Mouse (Mus musculus): ENCODE measurements around the gene A930017K11Rik.

The A930017K11Rik gene

DNA sequence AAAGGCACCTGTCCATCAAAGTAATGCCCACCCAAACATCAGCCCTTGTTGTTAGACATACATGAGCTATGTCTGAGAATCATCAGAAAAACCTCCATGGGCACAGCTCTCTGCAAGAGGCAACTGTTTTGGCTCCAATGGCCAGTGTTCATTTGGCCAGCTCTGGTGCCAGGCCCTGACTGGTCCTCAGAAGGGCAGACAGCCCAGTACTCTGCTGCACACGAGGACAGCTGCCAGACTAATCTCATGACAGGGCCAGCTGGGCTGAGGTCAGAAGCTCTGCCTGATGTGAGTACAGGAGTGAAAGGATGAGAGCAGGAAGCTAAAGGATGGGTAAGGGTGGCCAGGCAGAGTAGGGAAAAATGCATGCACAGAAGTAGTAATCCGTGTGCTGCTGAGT, 27.0 kb downstream of the A930017K11Rik start:
- in situ Hi-C loops (cut with MboI, MseI), result no loop called here

GRCm38 (mm10) chr17:25922120-25922519, 30.2 kb downstream of the A930017K11Rik start:
- in situ Hi-C loops (cut with MboI, MseI), result no loop called here

DNA sequence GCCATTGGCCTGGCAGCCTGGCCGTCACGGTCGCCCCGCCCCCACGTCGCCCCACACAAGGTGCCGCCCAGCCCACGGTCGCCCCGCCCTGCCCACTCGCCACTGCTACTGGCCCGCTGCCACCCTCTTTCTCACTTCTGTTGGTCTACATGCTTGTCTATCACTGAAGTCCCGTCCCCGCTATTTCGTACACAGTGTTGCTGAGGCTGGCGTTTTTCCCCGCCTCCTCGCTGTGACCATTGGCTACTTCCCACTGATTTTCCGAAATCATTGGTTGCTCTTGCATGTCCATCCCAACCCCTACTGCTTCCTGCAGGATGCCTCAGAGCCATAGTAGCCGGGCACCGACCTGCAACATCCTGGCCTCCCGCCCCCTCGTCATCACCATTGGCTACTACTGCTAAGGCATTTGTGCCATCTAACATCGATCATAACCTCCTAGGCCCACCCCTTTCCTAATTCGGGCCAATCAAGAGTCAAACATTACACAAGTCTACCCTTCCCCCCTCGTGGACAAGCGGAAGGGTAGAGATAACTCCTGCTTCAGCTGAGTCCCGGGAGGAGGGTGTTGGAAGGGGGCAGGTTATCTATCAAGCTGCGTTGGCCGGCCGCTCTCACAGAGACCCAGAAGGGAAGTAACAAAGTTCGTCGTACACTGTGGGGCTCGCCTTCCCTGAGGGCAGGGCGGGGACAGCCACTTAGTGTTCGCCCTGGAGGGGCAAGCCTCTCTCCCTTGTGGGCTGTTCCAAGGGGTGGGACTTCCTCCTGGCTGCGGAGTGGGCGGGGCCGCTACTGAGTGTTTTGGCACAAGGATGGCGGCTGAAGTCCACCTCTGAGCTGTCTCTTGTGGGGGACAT, 32.4 kb downstream of the A930017K11Rik start:
- in situ Hi-C loops (cut with MboI, MseI), result no loop called here

- in situ Hi-C loops (cut with MboI, MseI), result no loop called here
Measured at GRCm38 (mm10) chr17:25919144-25919785, 33.1 kb downstream of the A930017K11Rik start, which contains the start of gene Rab40c. Gene Rab40c, minus strand, starts transcription at chr17:25919727.

DNA sequence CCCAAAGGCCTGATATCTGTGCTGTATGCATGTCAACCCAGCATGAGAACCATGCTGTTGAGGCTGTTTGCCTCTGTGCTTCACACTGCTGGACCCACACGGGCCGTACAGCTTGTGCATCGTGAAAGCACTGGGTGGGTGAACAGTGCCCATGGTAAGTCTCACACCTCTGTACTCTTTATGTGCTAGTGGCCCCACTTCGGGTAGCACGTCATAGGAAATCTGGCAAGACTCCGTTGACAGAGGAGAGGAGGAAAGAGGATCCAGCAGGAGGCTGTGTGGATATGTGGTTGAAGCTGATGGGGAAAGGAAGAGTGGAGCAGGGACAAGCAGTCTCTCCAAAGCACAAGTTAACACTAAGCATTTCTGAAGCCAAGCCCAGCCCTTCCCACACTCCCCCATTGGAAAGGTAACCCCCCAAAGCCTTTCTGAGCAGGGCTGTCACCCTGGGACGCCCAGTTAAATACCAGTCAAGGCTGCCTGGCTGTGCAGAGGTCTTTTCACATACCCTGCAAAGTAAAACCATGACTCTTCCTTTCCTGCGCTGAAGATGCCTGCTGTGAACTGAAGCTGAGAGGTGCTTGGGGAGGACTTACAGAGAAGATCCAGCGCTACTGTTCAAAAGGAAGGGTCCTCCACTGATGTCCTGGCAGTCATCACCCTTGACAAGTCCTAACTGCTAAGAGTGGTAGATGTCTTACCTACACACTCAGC, 34.2 kb downstream of the A930017K11Rik start:
- in situ Hi-C loops (cut with MboI, MseI), result no loop called here

- in situ Hi-C loops (cut with MboI, MseI), result no loop called here
Measured at GRCm38 (mm10) chr17:25916931-25917647, 35.3 kb downstream of the A930017K11Rik start.

GRCm38 (mm10) chr17:25914295-25914694, 38.1 kb downstream of the A930017K11Rik start:
- in situ Hi-C loops (cut with MboI, MseI), result no loop called here

DNA sequence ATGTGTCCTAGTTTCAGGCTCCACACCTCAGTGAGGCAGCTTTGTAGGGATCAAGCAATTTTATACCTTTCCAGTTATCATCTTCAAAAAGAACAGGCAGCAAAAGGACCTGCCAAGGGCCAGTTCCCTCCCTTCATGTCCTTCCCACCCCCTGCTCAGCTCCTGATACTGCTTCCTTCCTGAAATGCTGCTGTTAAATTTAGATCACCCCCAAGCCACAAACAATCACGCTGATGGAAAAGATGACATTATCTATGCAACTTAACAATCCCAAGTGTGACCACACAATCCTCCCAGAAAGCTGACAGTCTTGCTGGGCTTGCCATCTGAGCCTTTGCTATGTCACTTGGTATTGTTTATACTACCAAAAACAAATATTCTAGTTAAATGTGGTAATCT, 38.5 kb downstream of the A930017K11Rik start:
- in situ Hi-C loops (cut with MboI, MseI), result no loop called here

- in situ Hi-C loops (cut with MboI, MseI), result no loop called here
Measured at GRCm38 (mm10) chr17:25913186-25913876, 39.0 kb downstream of the A930017K11Rik start.

DNA sequence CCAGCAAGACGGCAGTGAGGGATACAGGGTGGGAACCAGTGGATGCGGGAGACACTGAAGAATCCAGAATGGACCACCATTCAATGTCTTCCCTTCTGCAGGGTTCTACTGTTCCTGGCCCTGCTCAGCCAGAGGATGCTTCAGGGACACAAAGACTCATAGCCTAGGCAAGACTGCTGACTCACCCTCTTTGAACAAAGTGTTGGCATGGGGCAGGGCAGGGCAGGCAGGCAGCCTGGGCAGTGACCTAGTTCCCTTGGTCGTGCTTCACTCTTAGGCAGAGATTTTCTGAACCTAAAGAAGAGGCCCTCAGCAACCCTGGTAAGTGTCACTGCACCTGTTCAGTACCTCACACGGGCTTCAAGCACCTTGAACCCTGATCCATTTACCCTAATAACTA, 40.5 kb downstream of the A930017K11Rik start:
- in situ Hi-C loops (cut with MboI, MseI), result no loop called here

- in situ Hi-C loops (cut with MboI, MseI), result no loop called here
Measured at GRCm38 (mm10) chr17:25907640-25908039, 44.7 kb downstream of the A930017K11Rik start.

GRCm38 (mm10) chr17:25903061-25903460, 49.3 kb downstream of the A930017K11Rik start:
- in situ Hi-C loops (cut with MboI, MseI), result no loop called here

- in situ Hi-C loops (cut with MboI, MseI), result no loop called here
Measured at GRCm38 (mm10) chr17:25900193-25900592, 52.2 kb downstream of the A930017K11Rik start.

Measured in T-helper 1 cell (primary cell).